Mouse (Mus musculus) thymus, adult 2 months (tissue): ENCODE measurements at regions not wholly inside any gene's neighbourhood (a gene's known extent, or its start where the extent isn't known, plus 50 kb on each side); places are given as distances from the start of the nearest gene placed in this dataset.

Source experiments
- DNase-seq: peaks from one replicate; pipeline ENCODE4 v3.0.0; 2021
- H3K27ac ChIP-seq: fragments of 200-500 bp; 2 replicates; pipeline ENCODE4 v1.5.1; 2012; ENCODE audit warnings: low read length, control low read depth; ENCODE audit not compliant: control insufficient read depth, insufficient read depth
- H3K27me3 ChIP-seq: fragments of 200-500 bp; 2 replicates; pipeline ENCODE4 v1.6.1; 2012; ENCODE audit warnings: mild to moderate bottlenecking, low read length, moderate library complexity, mixed read lengths; ENCODE audit not compliant: control insufficient read depth, insufficient read depth
- H3K36me3 ChIP-seq: fragments of 200-500 bp; 2 replicates; pipeline ENCODE4 v1.6.1; 2012; ENCODE audit warnings: mild to moderate bottlenecking, low read length, moderate library complexity; ENCODE audit not compliant: control insufficient read depth, insufficient read depth
- H3K4me1 ChIP-seq: fragments of 200-500 bp; replicated peaks from 2 replicates; pipeline ENCODE4 v1.6.1; 2012; ENCODE audit warnings: low read length; ENCODE audit not compliant: control insufficient read depth, insufficient read depth
- H3K4me3 ChIP-seq: fragments of 200-500 bp; 2 replicates; pipeline ENCODE4 v1.5.1; 2012; ENCODE audit warnings: mild to moderate bottlenecking, low read length, control low read depth, moderate library complexity; ENCODE audit not compliant: control insufficient read depth, insufficient read depth
- CTCF ChIP-seq: fragments of 200-500 bp; IDR thresholded peaks from 2 replicates; pipeline ENCODE4 v1.5.1; 2012; ENCODE audit warnings: mild to moderate bottlenecking, control low read depth, low read length, moderate library complexity, borderline replicate concordance; ENCODE audit not compliant: control insufficient read depth, poor library complexity, insufficient read depth; ENCODE audit errors: extremely low read depth
- POLR2A ChIP-seq: fragments of 200-500 bp; IDR thresholded peaks from 2 replicates; pipeline ENCODE4 v1.6.1; 2012; ENCODE audit warnings: mild to moderate bottlenecking, low read length, control low read depth, moderate library complexity; ENCODE audit not compliant: control insufficient read depth, poor library complexity, insufficient read depth; ENCODE audit errors: extremely low read depth
- WGBS: fragments of 180-500 bp; shearing (Covaris S2); methylation state at CpG from one replicate; pipeline ENCODE4 v1.1.7; 2018; 5-methylcytosine and 5-hydroxymethylcytosine counted together

GRCm38 (mm10) chr8:12127801-12128490 is 150.7 kb upstream of the A230072I06Rik start:
- Histone ChIP-seq H3K4me1 (no peaks in the 10 kb centered on the region), H3K27ac (no peak overlapping the region), H3K4me3 (no peak overlapping the region), H3K27me3 (no peaks in the 10 kb centered on the region), H3K36me3 (no peaks in the 10 kb centered on the region)
- 36% methylated on average over 4 of the region's 4 CpGs for WGBS
- TF ChIP-seq CTCF, result no peak
- no peak for TF ChIP-seq POLR2A
- DNase-seq, result no peak

- Histone ChIP-seq H3K36me3 (no peaks in the 10 kb centered on the region), H3K4me1 (no peaks in the 10 kb centered on the region), H3K27ac (no peak overlapping the region), H3K27me3 (no peaks in the 10 kb centered on the region), H3K4me3 (no peak overlapping the region)
- 48% methylated on average over 5 of the region's 5 CpGs for WGBS
- TF ChIP-seq POLR2A (no peak), CTCF (no peak)
- DNase-seq, result no peak
Observed at GRCm38 (mm10) chr8:12130591-12130990, 148.0 kb upstream of the A230072I06Rik start.

GRCm38 (mm10) chr8:12134200-12134599 is 144.4 kb upstream of the A230072I06Rik start:
- H3K27me3 ChIP-seq, result no peaks in the 10 kb centered on the region
- H3K4me3 ChIP-seq, result no peak overlapping the region
- TF ChIP-seq CTCF (no peak), POLR2A (no peak)
- no peaks in the 10 kb centered on the region for H3K4me1 ChIP-seq
- DNase-seq, result no peak
- H3K36me3 ChIP-seq, result no peaks in the 10 kb centered on the region
- WGBS, result 4% methylated on average over 1 of the region's 1 CpGs
- no peak overlapping the region for H3K27ac ChIP-seq

- H3K4me3 ChIP-seq, result no peak overlapping the region
- H3K36me3 ChIP-seq, result no peaks in the 10 kb centered on the region
- H3K27me3 ChIP-seq, result no peaks in the 10 kb centered on the region
- H3K4me1 ChIP-seq, result no peaks in the 10 kb centered on the region
- no peak overlapping the region for H3K27ac ChIP-seq
- TF ChIP-seq CTCF (no peak), POLR2A (no peak)
- no peak for DNase-seq
- WGBS, result 88% methylated on average over 14 of the region's 14 CpGs
Observed at GRCm38 (mm10) chr8:12135392-12136177, 143.0 kb upstream of the A230072I06Rik start.

GRCm38 (mm10) chr8:12136178-12136455 is 142.5 kb upstream of the A230072I06Rik start:
- 93% methylated on average over 5 of the region's 5 CpGs for WGBS
- no peaks in the 10 kb centered on the region for H3K27me3 ChIP-seq
- no peak overlapping the region for H3K27ac ChIP-seq
- DNase-seq, result no peak
- no peaks in the 10 kb centered on the region for H3K36me3 ChIP-seq
- H3K4me1 ChIP-seq, result no peaks in the 10 kb centered on the region
- H3K4me3 ChIP-seq, result no peak overlapping the region
- TF ChIP-seq POLR2A (no peak), CTCF (no peak)

- TF ChIP-seq POLR2A (no peak), CTCF (no peak)
- H3K27ac ChIP-seq, result no peak overlapping the region
- H3K27me3 ChIP-seq, result no peaks in the 10 kb centered on the region
- H3K4me1 ChIP-seq, result no peaks in the 10 kb centered on the region
- H3K4me3 ChIP-seq, result no peak overlapping the region
- DNase-seq, result no peak
- WGBS, result 57% methylated on average over 3 of the region's 3 CpGs
- H3K36me3 ChIP-seq, result no peaks in the 10 kb centered on the region
Observed at GRCm38 (mm10) chr8:12137496-12137895, 141.1 kb upstream of the A230072I06Rik start.

- TF ChIP-seq CTCF, result no peak
- TF ChIP-seq POLR2A, result no peak
- WGBS, result 90% methylated on average over 8 of the region's 8 CpGs
Observed at GRCm38 (mm10) chr8:12137913-12138312, 140.7 kb upstream of the A230072I06Rik start.

More at GRCm38 (mm10) chr8:12137913-12138312, 140.7 kb upstream of the A230072I06Rik start:
- H3K4me1 ChIP-seq, result no peaks in the 10 kb centered on the region
- no peaks in the 10 kb centered on the region for H3K36me3 ChIP-seq
- no peak overlapping the region for H3K27ac ChIP-seq
- DNase-seq, result no peak
- no peak overlapping the region for H3K4me3 ChIP-seq
- no peaks in the 10 kb centered on the region for H3K27me3 ChIP-seq
